Mouse (Mus musculus) liver, postnatal 0 days (tissue): ENCODE data around the gene Vmn2r78.
"Not testable (repeated sequence)": the region's sequence is repeated elsewhere in the genome, so short reads cannot be mapped to it uniquely, and the experiment has no call there.

Experiments used
- CTCF ChIP-seq: sonication (generic); IDR thresholded peaks from 2 replicates; pipeline ENCODE4 v1.5.1; 2016; ENCODE audit warnings: antibody characterized with exemption, low read depth
- EP300 ChIP-seq: IDR thresholded peaks from 2 replicates; pipeline ENCODE4 v1.6.1; 2016; ENCODE audit warnings: antibody characterized with exemption, low read depth, mild to moderate bottlenecking

DNA sequence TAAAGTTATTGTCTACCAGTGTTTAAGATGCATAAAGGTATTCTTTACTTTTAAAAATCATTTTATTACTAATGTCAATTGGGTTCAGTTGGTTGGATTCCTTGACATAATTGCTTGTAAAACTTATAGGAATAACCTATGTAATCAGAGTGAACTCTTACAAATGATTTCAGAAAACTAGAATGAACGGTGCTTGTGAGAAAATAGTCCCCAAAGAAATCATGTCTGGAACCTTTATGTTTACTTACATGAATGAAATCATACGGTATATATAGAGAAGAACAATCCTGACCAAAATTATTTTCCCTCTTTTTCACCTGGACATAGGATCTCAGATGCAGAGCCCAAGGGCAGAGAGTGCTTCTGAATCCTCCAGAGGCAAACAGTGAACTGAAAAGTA, at the start of gene Vmn2r78:
- not testable (repeated sequence) for TF ChIP-seq CTCF, EP300
